Mouse (Mus musculus): Measurements from ENCODE around the gene Ankrd13b. TPM values are rescaled to one million over a fixed set of nuclear protein-coding genes. Genes with fewer than 3 reads are reported as not detected.

The Ankrd13b gene
- total RNA-seq, 2 experiments from 2014 or later, result 17.3 to 17.4 TPM

DNA sequence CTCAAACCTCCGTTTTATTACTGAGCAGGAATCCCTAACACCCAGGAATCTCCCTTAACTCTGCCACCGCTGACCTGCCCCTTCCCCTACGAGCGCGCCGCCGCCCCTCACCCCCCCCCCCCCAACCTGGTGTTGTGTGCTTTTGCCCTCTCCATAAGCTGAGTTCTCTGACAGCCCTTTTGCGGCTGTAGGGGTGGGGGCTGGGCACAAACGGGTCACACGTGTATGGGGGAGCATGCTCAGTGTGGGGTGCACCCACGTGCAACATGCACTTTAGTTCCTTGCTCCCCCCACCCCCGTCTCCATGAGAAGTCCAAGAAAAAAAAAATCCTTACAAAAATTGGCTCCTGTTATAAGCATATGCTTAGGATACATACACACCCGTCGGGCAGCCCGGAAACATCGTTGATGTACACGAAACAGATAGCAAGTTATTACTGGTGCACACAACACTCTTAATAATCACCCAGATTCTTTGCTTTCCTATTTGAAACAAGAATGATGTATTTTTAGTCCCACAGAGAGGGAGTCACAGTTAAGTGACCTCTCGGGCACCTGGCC lies 2.9 kb upstream of the Ankrd13b start:
- no peak for DNase-seq

DNA sequence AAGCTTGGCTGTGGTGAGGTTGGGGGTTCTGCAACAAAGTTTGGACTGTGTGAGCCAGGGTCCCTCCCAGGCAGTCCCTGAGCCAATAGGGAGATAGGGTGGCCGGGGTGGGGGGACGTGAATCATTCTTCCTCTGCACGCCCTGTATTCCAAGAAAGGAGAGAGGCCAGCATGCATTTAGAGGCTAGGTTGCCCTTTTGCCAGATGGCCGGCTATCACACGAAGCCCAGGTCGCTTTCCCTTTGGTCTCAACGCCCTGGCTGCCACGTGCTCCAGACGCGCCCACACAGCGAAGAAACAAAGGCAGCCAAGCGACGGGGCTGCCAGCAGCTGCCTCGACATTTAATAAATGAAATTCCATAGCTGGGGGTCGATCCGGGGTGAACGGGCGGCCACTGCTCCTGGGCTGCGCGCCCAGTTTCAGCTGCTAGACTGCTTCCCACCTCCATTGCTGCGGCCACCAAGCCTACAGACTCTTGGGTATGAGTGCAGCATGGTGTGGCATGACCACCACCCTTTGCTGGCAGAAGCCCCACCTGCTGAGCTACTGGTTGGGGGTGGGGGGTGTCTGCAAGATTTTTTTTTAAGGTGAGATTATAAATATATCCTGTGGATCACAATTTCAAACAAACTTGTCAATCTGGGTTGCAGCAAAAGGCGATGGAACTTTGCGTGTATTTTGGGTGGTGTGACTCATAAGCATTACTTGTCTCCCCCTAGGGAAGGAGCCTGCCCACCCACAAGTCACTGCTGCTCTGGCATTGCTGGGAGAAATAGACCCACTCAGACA lies 2.2 kb upstream of the Ankrd13b start:
- peak; percentile 84 for DNase-seq

- DNase-seq, result peak; percentile 96
These were observed 1.6 kb upstream of the Ankrd13b start for GRCm38 (mm10) chr11:77491123-77491501.

DNA sequence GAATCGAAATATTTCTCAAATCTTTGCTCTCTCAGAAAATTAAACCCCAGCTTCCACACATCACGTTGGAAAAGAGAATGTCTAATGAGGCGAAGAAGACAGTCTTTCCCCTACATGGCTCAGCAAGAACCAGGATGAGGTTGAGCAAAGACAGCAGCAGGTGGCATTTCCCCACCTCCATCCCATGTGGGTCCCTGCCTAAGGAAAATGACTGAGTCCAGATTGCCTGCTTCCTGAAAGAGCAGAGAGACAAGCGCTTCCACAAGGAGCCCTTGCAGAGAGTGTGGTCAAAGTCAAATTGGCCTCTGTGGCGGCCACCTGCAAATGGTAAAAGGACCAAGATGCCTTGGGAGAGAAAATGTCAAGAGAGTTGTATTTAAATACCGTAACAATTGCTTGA lies 973 bp upstream of the Ankrd13b start:
- no peak for DNase-seq

DNA sequence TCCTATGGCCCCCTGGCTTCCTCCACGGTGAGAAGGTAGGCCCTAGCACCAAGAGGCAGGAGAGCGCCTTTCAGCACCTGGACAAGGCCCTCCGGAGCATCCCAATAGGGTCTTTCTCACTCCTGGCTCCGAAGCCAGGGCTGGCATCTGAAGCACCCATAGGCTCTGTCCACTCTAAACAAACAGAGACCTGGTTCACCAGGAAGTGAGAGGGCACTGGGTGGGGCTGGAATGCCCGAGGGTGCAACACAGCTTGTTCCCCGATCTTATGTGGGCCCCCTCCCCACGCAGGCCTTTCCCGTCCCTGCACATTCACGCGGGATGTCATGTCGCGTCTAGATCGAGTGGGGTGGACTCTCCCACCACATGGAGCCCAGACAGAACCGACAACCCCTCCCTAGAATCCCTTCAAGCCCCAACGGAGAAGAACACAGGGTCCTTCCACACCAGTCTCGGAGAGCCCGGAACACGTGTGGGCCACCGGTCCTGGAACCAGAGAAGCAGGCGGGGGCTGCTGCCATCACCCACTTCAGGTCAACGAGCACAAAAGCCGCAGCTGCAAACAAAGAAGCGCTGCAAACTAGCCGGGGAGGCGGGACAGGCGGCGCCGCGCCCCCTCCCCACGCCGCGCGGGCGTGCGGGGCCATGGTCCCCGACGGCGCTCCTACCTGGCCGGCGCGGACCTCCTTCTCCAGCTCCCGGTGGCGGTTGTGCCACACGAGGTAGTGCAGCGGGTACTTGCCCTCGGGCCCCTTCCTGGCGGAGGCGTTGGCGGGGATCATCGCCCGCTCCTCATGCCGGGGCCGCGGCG lies 502 bp downstream of the Ankrd13b start:
- no peak for DNase-seq

GRCm38 (mm10) chr11:77486798-77487197 lies 2.7 kb downstream of the Ankrd13b start:
- DNase-seq, result no peak

DNA sequence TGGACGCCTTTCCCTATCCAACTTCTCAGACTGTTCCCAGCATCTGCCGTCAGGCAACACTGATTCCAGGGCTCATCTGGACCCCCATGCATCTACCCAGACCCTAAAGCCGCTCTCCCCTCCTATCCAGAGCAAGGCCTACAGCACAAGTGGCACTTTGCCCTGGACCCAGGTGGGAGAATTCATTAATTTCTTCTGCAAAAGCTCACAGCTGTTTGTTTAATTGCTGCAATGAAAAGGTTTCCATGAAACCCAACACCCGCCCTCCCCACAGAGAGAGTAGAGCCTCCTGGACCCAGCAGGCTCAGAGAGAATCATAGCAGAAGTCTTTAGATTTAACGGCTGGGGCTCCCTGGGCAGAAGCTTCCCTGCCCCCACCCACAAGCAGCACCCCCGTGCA lies 4.2 kb downstream of the Ankrd13b start:
- no peak for DNase-seq

- DNase-seq, result no peak
These were observed 5.8 kb downstream of the Ankrd13b start for GRCm38 (mm10) chr11:77483510-77484255.

DNA sequence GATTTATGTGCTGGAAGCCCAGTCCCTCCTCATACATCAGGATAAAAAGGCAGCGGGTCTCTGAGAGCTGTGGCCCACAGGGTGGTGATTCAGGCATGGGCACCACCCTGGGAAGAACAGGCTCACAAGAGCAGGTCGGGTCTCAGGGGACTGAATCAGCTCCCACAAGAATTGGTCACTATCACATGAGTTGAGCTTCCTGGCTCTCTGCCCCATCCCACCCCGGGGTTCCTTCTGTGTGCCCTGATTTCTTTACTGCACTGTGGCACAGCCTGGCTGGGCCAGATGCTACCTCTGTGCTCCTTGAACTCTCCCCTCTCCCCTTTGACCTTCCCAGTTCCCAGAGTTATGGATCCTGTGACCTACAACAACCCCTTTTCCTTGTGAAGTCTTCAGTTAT lies 6.4 kb downstream of the Ankrd13b start:
- DNase-seq, result no peak

GRCm38 (mm10) chr11:77476895-77477294 lies 12.6 kb downstream of the Ankrd13b start:
- no peak for DNase-seq

GRCm38 (mm10) chr11:77476216-77476615 lies 13.3 kb downstream of the Ankrd13b start:
- no peak for DNase-seq

- DNase-seq, result no peak
These were observed 16.7 kb downstream of the Ankrd13b start for GRCm38 (mm10) chr11:77472775-77473174.

DNA sequence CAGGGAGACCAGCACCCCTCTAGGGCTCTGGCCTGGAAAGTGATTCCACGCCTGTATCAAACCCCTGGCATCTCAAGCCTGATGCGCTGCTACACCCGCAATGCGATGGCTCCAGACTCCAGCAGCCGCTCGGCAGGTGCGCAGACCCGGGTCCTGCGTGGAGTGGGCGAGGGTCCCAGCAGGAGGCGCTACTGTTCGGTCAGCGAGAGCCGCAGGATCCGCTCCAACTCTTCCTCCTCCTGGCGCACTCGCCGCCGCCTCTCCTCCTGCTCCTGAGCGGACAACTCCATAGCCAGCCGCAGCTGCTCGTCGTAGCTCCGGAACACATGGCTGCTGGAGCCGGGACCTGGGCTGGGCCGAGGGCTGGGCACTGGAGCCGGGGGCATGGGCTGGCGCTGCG lies 18.1 kb downstream of the Ankrd13b start:
- DNase-seq, result no peak

- no peak for DNase-seq
These were observed 21.1 kb downstream of the Ankrd13b start for GRCm38 (mm10) chr11:77468397-77468796.

GRCm38 (mm10) chr11:77467784-77468183 lies 21.7 kb downstream of the Ankrd13b start:
- peak; percentile 85 for DNase-seq

DNA sequence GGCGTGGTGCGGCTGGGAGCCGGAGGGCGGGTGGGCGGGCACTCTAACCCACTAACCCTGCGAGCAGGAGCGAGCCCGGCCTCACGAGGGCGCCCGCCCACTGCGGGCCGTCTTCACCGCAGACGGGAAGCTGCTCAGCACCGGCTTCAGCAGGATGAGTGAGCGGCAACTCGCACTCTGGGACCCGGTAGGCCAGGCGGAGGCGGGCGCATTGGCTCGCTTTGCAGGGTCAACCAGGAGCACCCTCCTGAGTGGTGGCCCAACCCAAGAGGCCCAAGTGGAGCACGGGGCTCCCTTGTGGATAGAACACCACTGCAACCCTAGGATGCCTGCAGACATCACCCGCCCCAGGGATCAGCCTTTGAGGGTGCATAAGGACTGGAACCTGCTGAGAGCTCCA lies 22.3 kb downstream of the Ankrd13b start:
- DNase-seq, result peak; percentile 82

DNA sequence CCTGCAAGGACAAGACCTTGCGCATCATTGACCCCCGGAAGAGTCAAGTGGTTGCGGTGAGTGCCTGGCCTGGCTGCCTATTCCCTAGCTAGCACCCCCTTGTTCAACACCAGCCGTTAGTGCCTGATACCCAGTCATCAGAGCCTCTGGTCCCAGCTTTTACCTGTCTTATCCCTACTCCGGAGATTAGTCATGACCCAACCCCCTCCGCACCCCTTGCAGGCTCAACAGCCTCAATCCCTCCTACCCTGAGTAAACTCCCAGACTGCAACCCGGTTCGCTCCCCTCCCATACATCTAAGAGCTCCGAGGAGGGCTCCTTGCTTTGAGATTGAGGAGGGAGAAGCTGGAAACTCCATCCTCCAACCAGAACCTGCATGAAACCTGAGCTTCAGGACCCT lies 22.9 kb downstream of the Ankrd13b start:
- no peak for DNase-seq

- no peak for DNase-seq
These were observed 24.4 kb downstream of the Ankrd13b start for GRCm38 (mm10) chr11:77465111-77465510.

DNA sequence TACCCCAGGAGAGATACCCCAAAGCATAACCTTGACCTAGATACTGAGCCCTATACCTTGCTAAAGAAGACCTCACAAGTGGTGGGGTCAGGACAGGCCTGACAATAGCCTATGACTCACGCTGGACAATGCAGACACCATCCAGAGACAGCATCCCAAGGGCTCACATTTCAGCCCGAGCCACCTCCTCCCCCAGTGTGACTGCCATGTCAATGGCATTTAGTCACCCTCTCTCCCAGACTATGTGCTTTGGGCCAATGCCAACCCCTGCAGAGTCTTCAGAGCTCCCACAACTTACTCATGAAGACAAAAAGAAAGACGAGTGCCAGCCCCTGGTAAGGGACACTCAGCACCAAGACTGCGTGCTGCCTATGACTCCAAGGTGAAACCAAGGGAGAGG lies 24.8 kb downstream of the Ankrd13b start:
- DNase-seq, result peak; percentile 77

- peak; percentile 38 for DNase-seq
These were observed 25.7 kb downstream of the Ankrd13b start for GRCm38 (mm10) chr11:77463786-77464185.

GRCm38 (mm10) chr11:77463101-77463445 lies 26.4 kb downstream of the Ankrd13b start:
- DNase-seq, result no peak

DNA sequence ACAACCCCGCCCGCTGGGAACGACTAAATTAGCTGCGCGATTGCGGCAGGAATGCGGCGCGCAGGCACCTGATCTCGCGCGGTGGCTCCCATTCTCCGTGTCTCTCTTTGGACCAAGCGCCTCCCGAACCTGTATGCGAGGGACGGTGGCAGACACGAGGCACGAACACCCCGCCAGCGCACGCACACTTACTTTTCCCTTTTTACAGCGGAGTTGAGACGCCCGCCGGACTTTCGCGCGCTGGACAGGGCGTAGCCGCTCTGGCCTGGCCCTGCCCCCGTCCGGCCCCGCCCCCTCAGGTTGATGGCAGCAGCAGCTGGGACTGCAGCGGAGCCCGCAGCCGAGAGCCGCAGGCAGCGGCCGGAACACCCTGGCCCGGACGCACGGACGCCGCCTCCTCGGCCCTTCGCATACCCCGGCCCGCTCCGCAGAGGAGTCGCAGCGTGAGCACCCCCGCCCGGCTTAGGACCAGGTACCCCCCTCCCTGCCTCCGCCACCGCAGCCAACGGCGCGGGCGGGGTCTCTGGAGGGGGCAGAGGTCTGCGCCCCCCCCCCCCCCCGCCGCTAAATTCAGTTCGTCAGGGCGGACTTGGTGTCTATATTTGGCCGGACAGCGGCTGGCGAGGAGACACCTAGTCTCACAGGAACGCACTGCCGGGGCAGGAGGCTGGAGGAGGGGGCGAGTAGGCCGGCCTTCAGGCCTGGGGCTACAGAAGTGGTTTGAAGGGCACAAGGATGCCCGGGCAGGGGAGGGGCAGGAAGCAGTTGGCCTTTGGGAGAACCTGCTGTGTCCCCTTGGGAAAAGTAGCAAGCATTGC lies 27.0 kb downstream of the Ankrd13b start, which contains the start of gene Coro6:
Gene Coro6, plus strand, starts transcription at position 129 of the 818 bp plus-strand sequence.
- peak; percentile 89 for DNase-seq
